Mouse (Mus musculus): ENCODE results near the gene Dusp8.
"Not testable (repeated sequence)": the region's sequence is repeated elsewhere in the genome, so short reads cannot be mapped to it uniquely, and the experiment has no call there.

Dusp8 gene

GRCm38 (mm10) chr7:142095183-142095931, at the start of gene Dusp8:
Dusp8 (minus strand) TSS chr7:142095843.
- peak; percentile 96 for DNase-seq (ENCODE audit: low spot score)

- DNase-seq (ENCODE audit: low spot score) = no peak
Observed at GRCm38 (mm10) chr7:142144507-142144906, 48.9 kb upstream of the Dusp8 start, which contains the start of gene Gm45337. Gm45337 (minus strand) TSS chr7:142144607.

- DNase-seq (ENCODE audit: low spot score) = not testable (repeated sequence)
Observed at GRCm38 (mm10) chr7:142143506-142144010, 47.9 kb upstream of the Dusp8 start.

GRCm38 (mm10) chr7:142140696-142141095, 45.1 kb upstream of the Dusp8 start:
- DNase-seq (ENCODE audit: low spot score) = no peak

GRCm38 (mm10) chr7:142135934-142136333, 40.3 kb upstream of the Dusp8 start, which contains the start of gene Gm39115:
Gm39115 (minus strand) TSS chr7:142136034.
- DNase-seq (ENCODE audit: low spot score) = not testable (repeated sequence)

GRCm38 (mm10) chr7:142134206-142134995, 38.8 kb upstream of the Dusp8 start:
- peak; percentile 54 for DNase-seq (ENCODE audit: low spot score)

GRCm38 (mm10) chr7:142128843-142129242, 33.2 kb upstream of the Dusp8 start:
- DNase-seq (ENCODE audit: low spot score) = no peak

GRCm38 (mm10) chr7:142120629-142121028, 25.0 kb upstream of the Dusp8 start, which contains the start of gene Gm45618:
Gm45618 (minus strand) TSS chr7:142120729.
- not testable (repeated sequence) for DNase-seq (ENCODE audit: low spot score)

GRCm38 (mm10) chr7:142119632-142120031, 24.0 kb upstream of the Dusp8 start:
- DNase-seq (ENCODE audit: low spot score) = peak; percentile 44

- DNase-seq (ENCODE audit: low spot score) = no peak
Observed at GRCm38 (mm10) chr7:142104747-142105146, 9.1 kb upstream of the Dusp8 start.

GRCm38 (mm10) chr7:142097776-142098175, 2.1 kb upstream of the Dusp8 start:
- DNase-seq (ENCODE audit: low spot score) = peak; percentile 92

GRCm38 (mm10) chr7:142096701-142097100, 1.1 kb upstream of the Dusp8 start:
- no peak for DNase-seq (ENCODE audit: low spot score)

GRCm38 (mm10) chr7:142094301-142095143, 1.1 kb downstream of the Dusp8 start:
- peak; percentile 40 for DNase-seq (ENCODE audit: low spot score)

- DNase-seq (ENCODE audit: low spot score) = no peak
Observed at GRCm38 (mm10) chr7:142093696-142094240, 1.9 kb downstream of the Dusp8 start.

- no peak for DNase-seq (ENCODE audit: low spot score)
Observed at GRCm38 (mm10) chr7:142092991-142093390, 2.7 kb downstream of the Dusp8 start.

- peak; percentile 45 for DNase-seq (ENCODE audit: low spot score)
Observed at GRCm38 (mm10) chr7:142091848-142092247, 3.8 kb downstream of the Dusp8 start.

- DNase-seq (ENCODE audit: low spot score) = no peak
Observed at GRCm38 (mm10) chr7:142089648-142090447, 5.8 kb downstream of the Dusp8 start.

GRCm38 (mm10) chr7:142088886-142089285, 6.8 kb downstream of the Dusp8 start:
- DNase-seq (ENCODE audit: low spot score) = peak; percentile 81

- no peak for DNase-seq (ENCODE audit: low spot score)
Observed at GRCm38 (mm10) chr7:142087069-142087652, 8.5 kb downstream of the Dusp8 start.
